Mouse (Mus musculus) lung, postnatal 25 days (tissue): Measurements from ENCODE around the gene Faxc.

Experiments used
- DNase-seq: peaks from one replicate; pipeline ENCODE4 v3.0.0; 2022; ENCODE audit warnings: low spot score

The Faxc gene

GRCm38 (mm10) chr4:22029951-22030350, 98.8 kb downstream of the Faxc start:
- DNase-seq = no peak
